Mouse (Mus musculus) limb, embryonic 11.5 days (tissue): ENCODE measurements around the gene Msi2. TPM values are rescaled to one million over a fixed set of nuclear protein-coding genes. Genes with fewer than 3 reads are reported as not detected.

Source experiments
- ATAC-seq: fragments of 200-750 bp; cut with Nextera tagmentation; 2 replicates; pipeline ENCODE4 v1.8.0; 2017; ENCODE audit warnings: low read depth; ENCODE audit not compliant: insufficient number of reproducible peaks, low FRiP score, low TSS enrichment
- DNase-seq: peaks from one replicate; pipeline ENCODE4 v3.0.0-alpha.2; 2015; ENCODE audit warnings: low spot score
- H3K27ac ChIP-seq: fragments of 300-500 bp; sonication (generic); replicated peaks from 2 replicates; pipeline ENCODE4 v1.5.1; 2014; ENCODE audit warnings: low read depth, mild to moderate bottlenecking, low read length
- H3K27me3 ChIP-seq: fragments of 300-500 bp; sonication (generic); 2 replicates; pipeline ENCODE4 v1.6.1; 2014; ENCODE audit warnings: mild to moderate bottlenecking, low read length, mixed read lengths; ENCODE audit not compliant: control insufficient read depth, insufficient read depth
- H3K36me3 ChIP-seq: fragments of 300-500 bp; sonication (generic); 2 replicates; pipeline ENCODE4 v1.6.1; 2014; ENCODE audit warnings: mild to moderate bottlenecking, low read length, moderate library complexity, mixed read lengths; ENCODE audit not compliant: control insufficient read depth, insufficient read depth
- H3K4me1 ChIP-seq: fragments of 300-500 bp; sonication (generic); 2 replicates; pipeline ENCODE4 v1.6.1; 2014; ENCODE audit warnings: low read length, mixed read lengths; ENCODE audit not compliant: control insufficient read depth, insufficient read depth
- H3K4me2 ChIP-seq: fragments of 300-500 bp; sonication (generic); 2 replicates; pipeline ENCODE4 v1.6.1; 2014; ENCODE audit warnings: low read depth, mild to moderate bottlenecking, moderate library complexity; ENCODE audit not compliant: severe bottlenecking
- H3K4me3 ChIP-seq: fragments of 300-500 bp; sonication (generic); 2 replicates; pipeline ENCODE4 v1.5.1; 2014; ENCODE audit warnings: low read depth, low read length
- H3K9ac ChIP-seq: fragments of 300-500 bp; sonication (generic); 2 replicates; pipeline ENCODE4 v1.6.1; 2014; ENCODE audit warnings: mild to moderate bottlenecking, low read length
- H3K9me3 ChIP-seq: fragments of 300-500 bp; sonication (generic); 2 replicates; pipeline ENCODE4 v1.6.1; 2016; ENCODE audit warnings: low read length; ENCODE audit not compliant: control insufficient read depth
- WGBS: fragments of 180-500 bp; shearing (Covaris S2); extraction: QIAGEN DNeasy Blood & Tissue Kit; methylation state at CpG from one replicate; pipeline ENCODE4 v1.1.7; 2014; 5-methylcytosine and 5-hydroxymethylcytosine counted together
- polyA plus RNA-seq: library from polyadenylated mRNA; unstranded; fragments of >200 nt; fragmentation: Nextera tagmentation; extraction: Ambion mirVana; gene quantifications from 2 replicates; pipeline ENCODE4 v1.2.1, GENCODE M21; 2014

Gene Msi2
- polyA plus RNA-seq, 1 experiment from 2014 or later, result 18.1 TPM

GRCm38 (mm10) chr11:88357325-88357724, 361.0 kb downstream of the Msi2 start:
- Histone ChIP-seq H3K9ac (no peak overlapping the region), H3K4me1 (0 out of 2 replicates have a peak, but pooled peaks cover 6% of the 10 kb centered on the region), H3K4me2 (no peak overlapping the region), H3K27me3 (no peaks in the 10 kb centered on the region), H3K27ac (peak overlapping the region; percentile 49; the same call in 1 of the 2 replicates), H3K4me3 (no peak overlapping the region), H3K9me3 (no peaks in the 10 kb centered on the region), H3K36me3 (no peaks in the 10 kb centered on the region; the same call in 1 of the 2 replicates)
- peak; percentile 35 for DNase-seq
- peak; percentile 32; the same call in 1 of the 2 replicates for ATAC-seq
- 62% methylated on average over 9 of the region's 9 CpGs for WGBS

GRCm38 (mm10) chr11:88356598-88357290, 361.6 kb downstream of the Msi2 start:
- Histone ChIP-seq H3K27me3 (no peaks in the 10 kb centered on the region), H3K36me3 (no peaks in the 10 kb centered on the region; the same call in 1 of the 2 replicates), H3K9me3 (no peaks in the 10 kb centered on the region), H3K4me1 (0 out of 2 replicates have a peak, but pooled peaks cover 6% of the 10 kb centered on the region), H3K9ac (no peak overlapping the region), H3K4me2 (no peak overlapping the region), H3K27ac (peak overlapping the region; percentile 49), H3K4me3 (no peak overlapping the region)
- peak; percentile 79 for ATAC-seq
- DNase-seq, result peak; percentile 73
- 64% methylated on average over 8 of the region's 8 CpGs for WGBS

DNA sequence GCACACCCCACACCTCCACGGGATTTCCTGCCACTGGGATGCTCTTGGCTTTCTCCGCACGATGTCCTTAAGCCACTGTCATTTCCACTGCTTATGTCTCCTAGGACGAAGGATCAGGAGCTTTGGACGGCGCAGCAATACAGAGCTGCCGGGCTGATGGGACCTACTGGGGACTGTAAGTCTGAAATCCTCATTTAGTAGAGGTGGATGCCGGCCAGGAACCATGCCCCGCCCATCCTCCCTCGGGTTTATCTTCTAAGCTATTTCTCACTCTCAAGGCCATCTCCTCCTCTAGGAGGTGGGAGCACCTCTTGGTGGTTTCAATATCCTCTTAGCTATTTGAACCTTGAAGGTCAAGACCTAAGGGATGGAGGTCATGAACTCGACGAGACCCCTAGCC, 362.3 kb downstream of the Msi2 start:
- H3K36me3 ChIP-seq, result no peaks in the 10 kb centered on the region; the same call in 1 of the 2 replicates
- WGBS, result 89% methylated on average over 12 of the region's 12 CpGs
- ATAC-seq, result no peak
- H3K4me3 ChIP-seq, result no peak overlapping the region
- H3K27ac ChIP-seq, result no peak overlapping the region; the same call in 1 of the 2 replicates
- DNase-seq, result no peak
- no peak overlapping the region for H3K9ac ChIP-seq
- no peaks in the 10 kb centered on the region for H3K27me3 ChIP-seq
- H3K4me2 ChIP-seq, result no peak overlapping the region
- H3K9me3 ChIP-seq, result no peaks in the 10 kb centered on the region
- H3K4me1 ChIP-seq, result 0 out of 2 replicates have a peak, but pooled peaks cover 6% of the 10 kb centered on the region

GRCm38 (mm10) chr11:88354771-88355170, 363.5 kb downstream of the Msi2 start:
- no peak overlapping the region for H3K4me3 ChIP-seq
- H3K27ac ChIP-seq, result no peak overlapping the region
- no peak overlapping the region for H3K9ac ChIP-seq
- H3K9me3 ChIP-seq, result no peaks in the 10 kb centered on the region
- no peak overlapping the region for H3K4me2 ChIP-seq
- H3K27me3 ChIP-seq, result no peaks in the 10 kb centered on the region
- no peaks in the 10 kb centered on the region; the same call in 1 of the 2 replicates for H3K36me3 ChIP-seq
- 55% methylated on average over 9 of the region's 9 CpGs for WGBS
- no peak for ATAC-seq
- DNase-seq, result no peak
- H3K4me1 ChIP-seq, result 0 out of 2 replicates have a peak, but pooled peaks cover 6% of the 10 kb centered on the region

DNA sequence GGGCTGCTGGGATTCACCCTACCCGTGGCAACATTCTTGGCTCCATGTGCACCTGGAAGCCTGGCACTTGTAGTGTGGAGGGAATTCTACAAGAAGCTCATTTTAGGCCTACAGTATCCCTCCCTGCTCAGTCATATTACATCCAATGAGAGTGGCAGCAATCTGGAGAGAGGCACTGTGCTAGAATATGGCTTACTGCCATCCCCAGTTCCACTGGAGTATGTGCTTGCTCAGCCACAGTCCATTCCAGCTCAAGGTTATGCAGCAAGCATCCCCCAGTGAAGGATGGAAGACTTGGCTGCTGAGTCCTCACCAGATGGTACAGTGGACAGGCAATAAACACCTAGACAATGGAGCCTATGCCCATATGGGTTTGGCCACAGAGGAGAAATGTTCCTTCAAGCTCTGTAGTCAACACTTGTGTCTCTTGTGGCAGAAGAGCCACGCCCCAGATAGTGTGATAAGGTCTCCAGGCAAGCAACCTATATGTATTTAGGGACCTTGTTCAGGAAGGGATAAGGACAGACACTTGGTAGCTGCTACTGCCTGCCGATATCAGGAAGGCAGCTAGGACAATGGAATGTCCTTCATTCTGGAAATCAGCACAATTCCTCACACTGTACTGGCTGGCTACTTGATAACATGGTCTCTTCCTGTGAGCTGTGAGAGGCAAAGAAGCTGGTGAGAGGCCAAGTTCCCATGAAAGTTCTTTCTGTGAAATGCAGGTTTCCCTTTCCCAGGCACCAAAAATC, 366.4 kb downstream of the Msi2 start:
- 0 out of 2 replicates have a peak, but pooled peaks cover 3% of the 10 kb centered on the region for H3K4me1 ChIP-seq
- no peak overlapping the region for H3K4me3 ChIP-seq
- H3K27me3 ChIP-seq, result no peaks in the 10 kb centered on the region
- no peak overlapping the region for H3K4me2 ChIP-seq
- 88% methylated on average over 3 of the region's 3 CpGs for WGBS
- no peak overlapping the region for H3K27ac ChIP-seq
- ATAC-seq, result no peak
- no peak overlapping the region for H3K9ac ChIP-seq
- no peak for DNase-seq
- no peaks in the 10 kb centered on the region for H3K9me3 ChIP-seq
- H3K36me3 ChIP-seq, result no peaks in the 10 kb centered on the region; the same call in 1 of the 2 replicates

DNA sequence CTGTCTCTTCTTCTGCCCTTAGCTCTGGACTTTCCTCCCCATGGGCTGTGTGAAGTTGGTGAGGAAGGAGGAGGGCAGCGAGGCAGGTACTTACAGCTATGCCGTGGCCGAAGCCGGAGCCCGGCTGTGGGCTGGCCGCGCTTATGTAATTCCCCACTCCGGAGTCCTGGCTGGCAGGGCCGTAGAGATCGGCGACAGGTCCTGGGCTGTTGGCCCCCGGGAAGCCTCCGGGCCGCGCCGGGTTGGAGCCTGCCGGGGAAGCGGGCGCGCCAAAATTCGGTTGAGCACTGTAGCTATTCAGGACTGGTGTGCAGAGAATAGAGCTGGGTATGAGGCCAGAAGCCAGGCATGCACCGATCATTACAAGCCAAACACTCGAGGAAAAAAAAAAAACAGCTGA, 369.6 kb downstream of the Msi2 start:
- Histone ChIP-seq H3K27me3 (no peaks in the 10 kb centered on the region), H3K4me2 (no peak overlapping the region), H3K9ac (no peak overlapping the region), H3K4me3 (no peak overlapping the region), H3K4me1 (no peaks in the 10 kb centered on the region), H3K9me3 (no peaks in the 10 kb centered on the region), H3K36me3 (no peaks in the 10 kb centered on the region), H3K27ac (no peak overlapping the region)
- WGBS, result 68% methylated on average over 23 of the region's 23 CpGs
- ATAC-seq (no peak), DNase-seq (no peak)

DNA sequence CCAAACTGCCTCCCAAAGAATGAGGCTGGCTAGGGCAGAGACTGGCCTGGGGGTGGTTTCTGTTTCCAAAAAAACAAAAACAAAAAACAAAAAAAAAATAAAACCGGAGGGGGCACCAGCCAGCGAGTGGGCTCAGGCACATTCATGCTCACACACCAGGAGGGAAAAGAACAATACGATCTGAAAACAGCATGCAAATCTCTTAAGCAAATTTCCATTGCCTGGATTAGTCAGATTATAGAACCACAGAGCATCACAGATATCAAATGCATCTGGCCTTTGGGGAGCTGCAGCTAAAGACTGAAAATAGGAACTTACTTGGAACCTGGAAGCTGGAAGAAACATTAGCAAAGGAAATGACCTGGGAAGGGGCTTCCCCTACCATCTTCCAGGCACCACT, 370.3 kb downstream of the Msi2 start:
- H3K27ac ChIP-seq, result no peak overlapping the region
- no peak overlapping the region for H3K9ac ChIP-seq
- H3K4me1 ChIP-seq, result no peaks in the 10 kb centered on the region
- H3K36me3 ChIP-seq, result no peaks in the 10 kb centered on the region
- no peaks in the 10 kb centered on the region for H3K27me3 ChIP-seq
- DNase-seq (no peak), ATAC-seq (no peak)
- H3K4me3 ChIP-seq, result no peak overlapping the region
- no peaks in the 10 kb centered on the region for H3K9me3 ChIP-seq
- H3K4me2 ChIP-seq, result no peak overlapping the region
- 82% methylated on average over 3 of the region's 3 CpGs for WGBS

DNA sequence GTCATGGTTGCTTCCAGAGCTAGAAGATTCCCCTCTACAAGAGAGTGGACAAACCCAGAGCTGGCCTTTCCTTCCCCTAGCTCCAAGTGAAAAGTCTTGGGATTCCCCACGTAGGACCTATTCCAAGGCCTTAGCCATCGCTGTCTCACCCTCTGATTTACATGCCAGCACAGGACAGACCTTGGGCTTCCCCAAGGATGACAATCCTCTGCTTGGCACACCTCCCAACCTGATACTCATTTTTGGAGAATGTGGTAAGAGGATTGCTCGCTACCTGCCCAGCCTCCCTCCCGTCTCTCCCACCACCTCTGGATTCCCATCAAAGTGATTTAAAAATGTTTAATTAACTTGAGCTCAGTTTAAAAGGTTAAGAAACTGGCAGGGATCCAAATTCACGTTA, 372.2 kb downstream of the Msi2 start:
- 83% methylated on average over 5 of the region's 5 CpGs for WGBS
- H3K4me3 ChIP-seq, result no peak overlapping the region
- H3K4me2 ChIP-seq, result no peak overlapping the region
- H3K4me1 ChIP-seq, result no peaks in the 10 kb centered on the region
- ATAC-seq, result no peak
- DNase-seq, result no peak
- H3K27me3 ChIP-seq, result no peaks in the 10 kb centered on the region
- no peaks in the 10 kb centered on the region for H3K9me3 ChIP-seq
- no peak overlapping the region for H3K27ac ChIP-seq
- no peak overlapping the region for H3K9ac ChIP-seq
- H3K36me3 ChIP-seq, result no peaks in the 10 kb centered on the region
